Mouse (Mus musculus) adrenal gland, postnatal 0 days (tissue): Measurements from ENCODE around the gene Olfr1339. TPM values are rescaled to one million over a fixed set of nuclear protein-coding genes. Genes with fewer than 3 reads are reported as not detected.

Experiments used
- polyA plus RNA-seq: library from polyadenylated mRNA; unstranded; fragments of >200 nt; fragmentation: Nextera tagmentation; extraction: Ambion mirVana; gene quantifications from 2 replicates; pipeline ENCODE4 v1.2.1, GENCODE M21; 2015

Gene Olfr1339
- not detected in 2 replicates for polyA plus RNA-seq

GRCm38 (mm10) chr4:118731875-118732274, at the start of gene Olfr1339:
Olfr1339 (plus strand) TSS chr4:118732175.

DNA sequence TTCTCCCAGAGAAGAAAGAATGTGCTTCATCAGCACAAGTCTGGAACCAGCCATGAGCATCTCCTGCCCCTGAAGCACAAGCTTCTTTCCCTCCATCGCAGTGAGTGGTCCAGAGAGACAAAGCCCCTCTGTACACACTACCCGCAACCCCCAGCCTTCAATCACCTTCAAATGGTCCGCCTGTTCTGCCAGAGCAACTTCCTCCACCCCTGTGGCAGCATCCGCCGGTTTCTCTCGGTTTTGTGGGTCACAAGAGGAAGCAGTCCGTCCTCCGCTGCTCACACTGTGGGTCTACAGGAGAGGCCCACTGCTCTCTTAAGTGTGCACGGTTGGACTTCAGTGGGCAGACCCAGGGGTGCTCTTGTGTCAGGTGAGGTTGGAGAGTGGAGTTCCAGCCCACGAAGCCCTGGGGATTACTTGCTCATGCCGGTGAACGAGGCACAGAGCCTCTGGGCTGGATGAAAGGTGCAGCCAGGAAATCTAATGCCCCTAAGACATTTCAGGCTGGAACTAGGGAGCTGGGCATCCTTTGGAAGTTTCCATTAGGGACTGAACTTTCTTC, 39.5 kb upstream of the Olfr1339 start, which contains the start of gene Olfr1342:
Gene Olfr1342, minus strand, starts transcription at position 345 of the 562 bp plus-strand sequence.

DNA sequence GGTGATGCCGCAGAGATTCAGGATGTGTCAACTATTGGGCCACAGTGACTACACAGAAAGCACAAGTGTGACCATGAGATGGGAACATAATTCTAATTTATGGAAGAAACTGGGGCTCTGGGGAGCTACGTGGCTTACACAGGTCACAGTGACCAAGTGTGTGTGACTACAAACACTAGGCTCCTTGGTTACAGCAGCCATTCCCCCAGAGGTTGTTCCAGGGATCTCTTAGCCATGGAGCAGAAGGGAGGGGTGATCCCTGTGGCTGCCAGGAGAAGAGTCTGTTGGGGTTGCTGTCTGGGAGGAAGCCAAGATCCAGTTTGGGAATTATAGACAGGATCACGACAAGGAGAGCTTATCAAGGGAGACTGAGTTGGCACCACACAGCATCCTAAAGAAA, 28.8 kb upstream of the Olfr1339 start, which contains the start of gene Olfr1341:
Gene Olfr1341, plus strand, starts transcription at position 301 of the 400 bp plus-strand sequence.

DNA sequence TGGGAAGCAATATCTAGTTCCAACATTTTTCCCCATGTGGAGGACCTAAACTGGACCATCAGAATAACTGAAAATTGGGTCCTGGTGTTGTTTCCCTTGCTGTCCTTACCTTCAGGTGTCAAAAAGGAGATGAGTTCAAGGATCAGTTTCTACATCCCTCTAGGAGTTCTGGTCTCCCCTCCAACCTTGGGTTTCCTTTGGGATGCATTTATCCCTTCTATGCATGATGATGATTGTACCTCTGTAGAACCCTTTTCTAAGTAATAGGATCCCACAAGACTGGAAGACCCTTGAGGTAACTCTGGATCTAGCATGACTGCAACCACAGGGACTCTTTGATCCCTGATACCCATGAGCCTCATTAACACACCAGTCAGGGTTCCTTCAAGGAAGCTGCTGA, 12.1 kb upstream of the Olfr1339 start, which contains the start of gene Olfr1340:
Gene Olfr1340, plus strand, starts transcription at position 301 of the 400 bp plus-strand sequence.

DNA sequence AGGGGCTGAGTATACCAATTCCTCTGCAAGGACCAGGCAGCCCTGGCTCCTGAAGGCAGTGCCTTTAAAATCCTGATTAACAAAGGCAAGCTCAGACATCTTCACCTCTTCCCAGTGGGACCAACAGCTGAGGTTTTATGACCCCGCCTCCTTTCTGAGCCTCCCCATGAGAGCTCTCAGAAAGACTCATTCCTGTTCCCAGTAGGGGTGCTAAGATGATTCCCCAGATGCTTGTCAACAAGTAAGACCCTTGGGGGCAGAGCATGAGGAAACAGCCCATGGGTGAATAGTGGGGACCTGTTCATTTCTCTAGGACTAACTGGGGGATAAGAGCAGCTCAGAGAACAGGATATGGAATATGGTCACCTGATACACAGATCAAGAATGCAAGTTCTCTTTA, 26.7 kb downstream of the Olfr1339 start, which contains the start of gene Olfr1338:
Gene Olfr1338, minus strand, starts transcription at position 101 of the 400 bp plus-strand sequence.

GRCm38 (mm10) chr4:118782486-118782885, 50.5 kb downstream of the Olfr1339 start, which contains the start of gene Olfr1337:
Olfr1337 (minus strand) TSS chr4:118782586.

Other genes with a start within 250 kb of the Olfr1339 start
- 12.7 and 25.6 TPM in 2 replicates for gene Tie1, start 242.1 kb upstream of the Olfr1339 start, polyA plus RNA-seq
- 0.30 and 0.80 TPM in 2 replicates for gene 2610528J11Rik, start 205.2 kb upstream of the Olfr1339 start, polyA plus RNA-seq
- 0.93 and 1.2 TPM in 2 replicates for gene Tmem125, start 188.1 kb upstream of the Olfr1339 start, polyA plus RNA-seq
- 0.12 and 0.65 TPM in 2 replicates for gene Cfap57, start 111.4 kb upstream of the Olfr1339 start, polyA plus RNA-seq
- gene Ebna1bp2, start 111.4 kb upstream of the Olfr1339 start, polyA plus RNA-seq, result 116 TPM in 2 replicates
- not detected in 2 replicates for gene Olfr62, start 73.2 kb upstream of the Olfr1339 start, polyA plus RNA-seq
- gene Olfr1342, start 39.4 kb upstream of the Olfr1339 start, polyA plus RNA-seq, result not detected in 2 replicates
- not detected in 2 replicates for gene Olfr1341, start 28.7 kb upstream of the Olfr1339 start, polyA plus RNA-seq
- not detected in 2 replicates for gene Olfr1340, start 12.0 kb upstream of the Olfr1339 start, polyA plus RNA-seq
- not detected in 2 replicates for gene Olfr1338, start 26.6 kb downstream of the Olfr1339 start, polyA plus RNA-seq
- not detected in 2 replicates for gene Olfr1337, start 50.4 kb downstream of the Olfr1339 start, polyA plus RNA-seq
- not detected in 2 replicates for gene Olfr1335, start 77.8 kb downstream of the Olfr1339 start, polyA plus RNA-seq
- gene Olfr1333, start 104.1 kb downstream of the Olfr1339 start, polyA plus RNA-seq, result not detected in 2 replicates
- gene Olfr1331, start 132.5 kb downstream of the Olfr1339 start, polyA plus RNA-seq, result not detected in 2 replicates
- not detected in 2 replicates for gene Olfr1330, start 156.4 kb downstream of the Olfr1339 start, polyA plus RNA-seq
- gene Olfr1329, start 185.3 kb downstream of the Olfr1339 start, polyA plus RNA-seq, result not detected in 2 replicates
- gene Olfr1328, start 206.4 kb downstream of the Olfr1339 start, polyA plus RNA-seq, result not detected in 2 replicates
- not detected in 2 replicates for gene Lao1, start 229.4 kb downstream of the Olfr1339 start, polyA plus RNA-seq